Mouse (Mus musculus) heart, postnatal 0 days (tissue): ENCODE measurements around the gene Zdhhc12.

Experiments used
- CTCF ChIP-seq: IDR thresholded peaks from 2 replicates; pipeline ENCODE4 v1.5.1; 2016; ENCODE audit warnings: antibody characterized with exemption, control low read depth, low read depth
- EP300 ChIP-seq: IDR thresholded peaks from 2 replicates; pipeline ENCODE4 v1.6.1; 2016; ENCODE audit warnings: antibody characterized with exemption, low read depth

DNA sequence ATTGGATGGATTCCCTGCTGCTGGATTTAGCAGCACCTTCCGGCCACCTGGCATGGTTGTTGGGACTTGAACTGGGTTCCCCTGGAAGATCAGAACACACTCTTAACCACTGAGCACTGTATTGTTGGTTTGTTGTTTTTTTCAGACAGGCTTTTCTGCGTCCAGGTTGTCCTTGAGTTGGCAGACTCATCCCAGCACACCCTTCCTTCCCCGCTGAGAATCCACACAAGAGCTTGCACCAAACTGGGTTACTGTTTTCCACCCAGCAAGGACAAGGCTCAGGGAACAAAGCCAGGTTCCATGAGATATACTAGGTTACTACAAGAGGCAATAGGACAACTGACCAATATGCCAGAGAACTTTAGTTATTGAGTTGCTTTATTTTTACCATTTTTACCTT, 36.7 kb downstream of the Zdhhc12 start:
- TF ChIP-seq CTCF (no peak), EP300 (no peak)
